Mouse (Mus musculus) brain, embryonic 14.5 days (tissue): ENCODE data around the gene Rfwd3.

ENCODE experiments used
- CTCF ChIP-seq: fragments of 200-500 bp; IDR thresholded peaks from 2 replicates; pipeline ENCODE4 v1.5.1; 2012; ENCODE audit warnings: inconsistent platforms, mild to moderate bottlenecking, moderate library complexity, borderline replicate concordance; ENCODE audit not compliant: insufficient read depth, insufficient read length; ENCODE audit errors: extremely low read depth
- POLR2A ChIP-seq: fragments of 200-500 bp; IDR thresholded peaks from 2 replicates; pipeline ENCODE4 v1.6.1; 2012; ENCODE audit warnings: mild to moderate bottlenecking, inconsistent platforms, borderline replicate concordance; ENCODE audit not compliant: poor library complexity, insufficient read depth, insufficient read length, severe bottlenecking; ENCODE audit errors: extremely low read depth

GRCm38 (mm10) chr8:111248136-111248535, 51.9 kb downstream of the Rfwd3 start:
- TF ChIP-seq CTCF = no peak
- no peak for TF ChIP-seq POLR2A
